28 mouse cellular contexts compared by ENCODE assay signal in the genomic region with DNA sequence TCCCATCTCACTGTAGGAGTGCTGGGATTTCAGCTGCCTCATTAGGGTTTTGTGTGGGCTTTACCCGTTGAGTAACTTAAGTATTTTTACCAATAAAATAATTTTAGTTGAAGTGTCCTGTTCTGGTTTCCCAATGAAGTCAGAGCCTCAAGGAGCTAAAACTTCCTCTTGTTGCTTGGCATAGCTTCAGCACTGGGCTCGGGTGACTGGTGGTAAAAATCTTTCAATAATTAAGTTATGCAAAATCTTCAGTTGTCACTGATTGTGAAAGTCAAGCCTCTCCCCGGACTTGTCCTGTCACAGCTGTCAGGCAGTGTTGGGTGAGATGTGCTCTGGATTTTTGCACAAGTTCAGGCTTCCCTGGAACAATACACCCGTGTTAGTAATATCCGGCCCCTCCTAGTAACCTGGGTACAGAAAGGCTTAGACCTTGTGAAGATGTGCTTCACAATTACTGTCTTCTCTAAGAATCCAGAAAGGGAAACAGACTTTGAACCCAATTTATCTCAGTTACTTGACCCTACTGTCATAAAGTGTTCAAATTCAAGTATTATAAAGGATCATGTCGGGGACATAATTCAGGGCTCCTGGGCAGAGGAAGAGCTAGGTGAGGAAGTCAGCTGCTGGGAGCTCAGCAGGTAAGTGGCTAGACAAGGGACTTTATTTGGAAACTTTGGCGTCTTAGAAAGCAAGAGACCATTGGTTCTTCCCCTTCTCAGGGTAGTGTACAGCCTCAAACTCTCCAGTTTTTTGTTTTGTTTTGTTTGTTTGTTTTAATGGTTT. TPM values are rescaled to one million over a fixed set of nuclear protein-coding genes. Genes with fewer than 3 reads are reported as not detected.
DNase-seq lines count a peak whose midpoint lies in the region; ATAC-seq lines count a peak whose summit lies in the region.
"Had no signal": no experiment of that assay in that cellular context is flagged by ENCODE, and none has a peak within 500 bp of the region (broad histone marks: within the 10 kb centered on the region; RNA-seq: fewer than 3 reads in every experiment).

A gene (plus strand): TSS at position 581 of the 783 bp plus-strand sequence.

- H3K4me2 ChIP-seq in intestine, embryonic 15.5 days (replicated peaks), result no peak within 1 kb of the TSS
- H3K4me2 ChIP-seq in forebrain, embryonic 15.5 days (replicated peaks), result no peak within 1 kb of the TSS
- H3K4me2 ChIP-seq: forebrain, embryonic 13.5 days; heart, embryonic 12.5 days; liver, embryonic 13.5 days; lung, embryonic 15.5 days; neural tube, embryonic 13.5 days; stomach, embryonic 15.5 days had no signal

- H3K9ac ChIP-seq in intestine, embryonic 15.5 days, result no peak within 1 kb of the TSS
- no peak within 1 kb of the TSS for H3K9ac ChIP-seq in forebrain, embryonic 15.5 days (replicated peaks)
- H3K9ac ChIP-seq: forebrain, embryonic 13.5 days; heart, embryonic 12.5 days; liver, embryonic 13.5 days; lung, embryonic 15.5 days; neural tube, embryonic 13.5 days; stomach, embryonic 15.5 days had no signal

- 0 out of 2 replicates have a peak, but pooled peaks cover 6% of the 10 kb centered on the region for H3K4me1 ChIP-seq in intestine, embryonic 15.5 days (replicated peaks)
- H3K4me1 ChIP-seq in forebrain, embryonic 15.5 days, result no peaks in the 10 kb centered on the region
- H3K4me1 ChIP-seq: forebrain, embryonic 13.5 days; neural tube, embryonic 13.5 days had no signal

- peak; percentile 39 for DNase-seq in heart, adult 11 months
- no peak for DNase-seq in heart, postnatal 4 days
- peak; percentile 41 for DNase-seq in 416B (ENCODE audit: low read depth)
- DNase-seq in left cerebral cortex, postnatal 36 days (ENCODE audit: low spot score in 2 of 2), result no peak
- DNase-seq: cerebellum, adult 2 months; cerebellum, postnatal 25 days; embryo, embryonic 11 days; heart, adult 18-20 months; heart, postnatal 10 days; kidney, adult 18-20 months; kidney, postnatal 14 days; liver, embryonic 13.5 days; right cerebral cortex, postnatal 4 days; thymus, postnatal 25 days had no signal

- WGBS in intestine, embryonic 15.5 days, result 61% methylated on average over 7 of the region's 7 CpGs
- WGBS in forebrain, embryonic 15.5 days, result 80% methylated on average over 7 of the region's 7 CpGs

- H3K27me3 ChIP-seq in intestine, embryonic 15.5 days (replicated peaks), result no peaks in the 10 kb centered on the region
- no peaks in the 10 kb centered on the region for H3K27me3 ChIP-seq in forebrain, embryonic 15.5 days
- H3K27me3 ChIP-seq: forebrain, embryonic 13.5 days; heart, embryonic 12.5 days; liver, embryonic 13.5 days; lung, embryonic 15.5 days; neural tube, embryonic 13.5 days; stomach, embryonic 15.5 days had no signal

- no peak within 1 kb of the TSS for H3K4me3 ChIP-seq in intestine, embryonic 15.5 days (replicated peaks)
- H3K4me3 ChIP-seq in forebrain, embryonic 15.5 days, result no peak within 1 kb of the TSS
- H3K4me3 ChIP-seq: forebrain, embryonic 13.5 days; heart, embryonic 12.5 days; liver, embryonic 13.5 days; lung, embryonic 15.5 days; myocyte; neural tube, embryonic 13.5 days; stomach, embryonic 15.5 days had no signal

- no peaks in the 10 kb centered on the region for H3K36me3 ChIP-seq in intestine, embryonic 15.5 days
- no peaks in the 10 kb centered on the region for H3K36me3 ChIP-seq in forebrain, embryonic 15.5 days
- H3K36me3 ChIP-seq: heart, embryonic 12.5 days; liver, embryonic 13.5 days; lung, embryonic 15.5 days; neural tube, embryonic 13.5 days; stomach, embryonic 15.5 days had no signal

- peak; percentile 49 for ATAC-seq in intestine, embryonic 15.5 days
- ATAC-seq in megakaryocyte, adult 5-6 weeks (ENCODE audit: poor library complexity, severe bottlenecking), result 0 out of 2 replicates have a peak, but pooled peaks have one; percentile 5
- no peak for ATAC-seq in forebrain, embryonic 15.5 days (replicated peaks)
- ATAC-seq: forebrain, embryonic 13.5 days; hindbrain, postnatal 0 days; midbrain, embryonic 16.5 days had no signal

- H3K27ac ChIP-seq in intestine, embryonic 15.5 days, result no peak within 1 kb of the TSS
- H3K27ac ChIP-seq in forebrain, embryonic 15.5 days (replicated peaks), result no peak within 1 kb of the TSS
- H3K27ac ChIP-seq: forebrain, embryonic 13.5 days; hindbrain, postnatal 0 days; liver, embryonic 13.5 days; lung, embryonic 15.5 days; neural tube, embryonic 13.5 days; stomach, embryonic 15.5 days had no signal

- H3K9me3 ChIP-seq in intestine, embryonic 15.5 days, result no peaks in the 10 kb centered on the region
- no peaks in the 10 kb centered on the region for H3K9me3 ChIP-seq in forebrain, embryonic 15.5 days
- H3K9me3 ChIP-seq: forebrain, embryonic 13.5 days; heart, embryonic 12.5 days; liver, embryonic 13.5 days; lung, embryonic 15.5 days; neural tube, embryonic 13.5 days; stomach, embryonic 15.5 days had no signal

- intact Hi-C loops in left cerebral cortex, postnatal 36 days (cut with DNase I), result loop anchor here (5.0 kb wide), 1 partner anchor 36 kb away; no protein-coding TSS in a partner anchor

RNA-seq across cellular contexts. Expression of the gene that starts here (rescaled TPM):
- total RNA-seq in heart, postnatal 4 days (2021), result under 1 TPM in 1 of 2 experiments, not detected in 1; 0.59 TPM
- polyA plus RNA-seq in intestine, embryonic 15.5 days (2015; fragmentation: Nextera tagmentation; extraction: Ambion mirVana), result 1.6 and 2.4 TPM in 2 replicates
- total RNA-seq in megakaryocyte, adult 5-6 weeks (2015), result not detected in 2 replicates
- total RNA-seq in megakaryocyte, adult 5-6 weeks (2017), result not detected in 2 replicates
- total RNA-seq in left cerebral cortex, postnatal 36 days (2021), result not detected
- polyA plus RNA-seq in forebrain, embryonic 15.5 days (2015; fragmentation: Nextera tagmentation; extraction: Ambion mirVana), result not detected in 2 replicates
- total RNA-seq: gastrocnemius, adult 8-10 months; left cerebral cortex, adult 18-20 months; left cerebral cortex, postnatal 25 days had no signal
- polyA plus RNA-seq: cerebellum, adult 2 months; heart, embryonic 12.5 days; hindbrain, postnatal 0 days; liver, embryonic 13.5 days; midbrain, embryonic 16.5 days; myocyte had no signal

Comparison
In these comparisons a context has a peak if more than half of its experiments do, and no peak if none do; other contexts are left out.
1. DNase-seq: peak in heart, adult 11 months (single experiment) and 416B (single experiment); none in heart, postnatal 4 days (single experiment) and left cerebral cortex, postnatal 36 days (0 of 2).
2. Peak in ATAC-seq in megakaryocyte, adult 5-6 weeks; RNA of the gene not detected or under 1 TPM.